Comparison of ENCODE assay signal across 9 mouse cellular contexts in genomic region chr9:102720567-102721167, GRCm38 (mm10). TPM values are rescaled to one million over a fixed set of nuclear protein-coding genes. Genes with fewer than 3 reads are reported as not detected.
DNase-seq lines count a peak whose midpoint lies in the region; ATAC-seq and TF ChIP-seq lines count a peak whose summit lies in the region.
"Had no signal": no experiment of that assay in that cellular context is flagged by ENCODE, and none has a peak within 500 bp of the region (broad histone marks: within the 10 kb centered on the region; RNA-seq: fewer than 3 reads in every experiment).

No protein-coding gene starts in this region.

- peak; percentile 27 for DNase-seq in gastrocnemius, adult 2 months
- no peak for DNase-seq in gastrocnemius, postnatal 36 days
- DNase-seq in right cerebral cortex, postnatal 14 days, result no peak
- DNase-seq in thymus, postnatal 25 days, result no peak
- DNase-seq: right cerebral cortex, adult 18-20 months had no signal

- H3K79me3 ChIP-seq in C2C12 (ENCODE audit: low read depth), result peaks cover 66% of the 10 kb centered on the region

- 34% methylated on average over 18 of the region's 18 CpGs for WGBS in heart, embryonic 15.5 days
- 53% methylated on average over 18 of the region's 18 CpGs for WGBS in liver, embryonic 15.5 days (ENCODE audit: insufficient replicate concordance)

- no peaks in the 10 kb centered on the region for H3K27me3 ChIP-seq in C2C12 (ENCODE audit: control insufficient read depth, insufficient read depth, insufficient read length)
- H3K27me3 ChIP-seq in heart, embryonic 15.5 days, result no peaks in the 10 kb centered on the region
- H3K27me3 ChIP-seq in liver, embryonic 15.5 days, result peaks cover 51% of the 10 kb centered on the region

- TF ChIP-seq CTCF in gastrocnemius, adult 2 months (IDR thresholded peaks at IDR 0.05), result no peak
- no peak for TF ChIP-seq CTCF in C2C12 (IDR thresholded peaks at IDR 0.05; ENCODE audit: control insufficient read depth, insufficient read depth, insufficient read length)

- intact Hi-C loops in gastrocnemius, adult 2 months (cut with DNase I), result no loop called here
- intact Hi-C loops in gastrocnemius, postnatal 36 days (cut with DNase I), result no loop called here

- H3K27ac ChIP-seq in gastrocnemius, adult 2 months, result peak overlapping the region; percentile 99
- peak overlapping the region; percentile 98 for H3K27ac ChIP-seq in heart, embryonic 15.5 days
- no peak overlapping the region for H3K27ac ChIP-seq in liver, embryonic 15.5 days (replicated peaks)

- peaks cover 67% of the 10 kb centered on the region for H3K36me3 ChIP-seq in C2C12 (ENCODE audit: control insufficient read depth, insufficient read depth)
- peaks cover 51% of the 10 kb centered on the region for H3K36me3 ChIP-seq in heart, embryonic 15.5 days
- H3K36me3 ChIP-seq in liver, embryonic 15.5 days (replicated peaks), result peaks cover 25% of the 10 kb centered on the region

- no peak for ATAC-seq in heart, embryonic 15.5 days (replicated peaks; ENCODE audit: insufficient number of reproducible peaks, insufficient read depth, low FRiP score, low read depth)
- ATAC-seq in liver, embryonic 15.5 days (ENCODE audit: insufficient read depth), result no peak
- ATAC-seq in erythroblast, adult 5-6 weeks (replicated peaks; ENCODE audit: low FRiP score, poor library complexity, severe bottlenecking), result no peak

- H3ac ChIP-seq in C2C12 (ENCODE audit: control insufficient read depth, insufficient read length, low read depth), result peak overlapping the region; percentile 79

- peak overlapping the region; percentile 99 for H3K4me3 ChIP-seq in gastrocnemius, adult 2 months
- H3K4me3 ChIP-seq in C2C12 (ENCODE audit: insufficient read depth, poor library complexity, severe bottlenecking), result peak overlapping the region; percentile 89
- peak overlapping the region; percentile 78 for H3K4me3 ChIP-seq in heart, embryonic 15.5 days
- peak overlapping the region; percentile 17 for H3K4me3 ChIP-seq in liver, embryonic 15.5 days (replicated peaks)

- peak overlapping the region; percentile 89 for H3K4me2 ChIP-seq in heart, embryonic 15.5 days
- peak overlapping the region; percentile 69 for H3K4me2 ChIP-seq in liver, embryonic 15.5 days

- H3K9ac ChIP-seq in heart, embryonic 15.5 days, result peak overlapping the region; percentile 90
- no peak overlapping the region for H3K9ac ChIP-seq in liver, embryonic 15.5 days

- peaks cover 81% of the 10 kb centered on the region for H3K79me2 ChIP-seq in C2C12 (ENCODE audit: control insufficient read depth, insufficient read depth)

- no peaks in the 10 kb centered on the region for H3K9me3 ChIP-seq in heart, embryonic 15.5 days (replicated peaks)
- no peaks in the 10 kb centered on the region for H3K9me3 ChIP-seq in liver, embryonic 15.5 days (replicated peaks)

- H3K4me1 ChIP-seq in heart, embryonic 15.5 days (replicated peaks), result peaks cover 75% of the 10 kb centered on the region
- H3K4me1 ChIP-seq in liver, embryonic 15.5 days (replicated peaks), result peaks cover 34% of the 10 kb centered on the region

TF ChIP-seq in C2C12, 6 proteins besides CTCF, POLR2A, EP300 and RAD21:
- TF ChIP-seq MYOG (IDR thresholded peaks at IDR 0.05; ENCODE audit: control insufficient read depth, extremely low read depth, insufficient read length), result no peak
- no peak for TF ChIP-seq MAX (IDR thresholded peaks at IDR 0.05)
- no peak for TF ChIP-seq FOSL1 (IDR thresholded peaks at IDR 0.05; ENCODE audit: insufficient read depth, low read length, poor library complexity, severe bottlenecking)
- no peak for TF ChIP-seq MYOD1 (IDR thresholded peaks at IDR 0.05; ENCODE audit: control insufficient read depth, insufficient read length, low read depth)
- no peak for TF ChIP-seq CEBPB (IDR thresholded peaks at IDR 0.05; ENCODE audit: low read depth)
- no peak for TF ChIP-seq USF1 (IDR thresholded peaks at IDR 0.05; ENCODE audit: low read depth)

RNA-seq across cellular contexts. Expression of gene Amotl2, which starts 4.2 kb away (rescaled TPM):
- 10 to 100 TPM; 13.7 to 28.5 TPM for total RNA-seq in gastrocnemius, adult 2 months (2021)
- total RNA-seq in gastrocnemius, postnatal 36 days (2021), result 10 to 100 TPM; 12.0 to 20.5 TPM
- 61.0 TPM for polyA plus RNA-seq in C2C12 (2012; fragmentation: generic; extraction: Trizol)
- polyA plus RNA-seq in heart, embryonic 15.5 days (2015; fragmentation: Nextera tagmentation; extraction: Ambion mirVana), result 38.9 and 45.6 TPM in 2 replicates
- 5.1 and 5.4 TPM in 2 replicates for polyA plus RNA-seq in liver, embryonic 15.5 days (2015; fragmentation: Nextera tagmentation; extraction: Ambion mirVana)
- 0.19 and 0.63 TPM in 2 replicates for total RNA-seq in erythroblast, adult 5-6 weeks (2015; ENCODE audit: low replicate concordance)
- 2.5 and 3.7 TPM in 2 replicates for total RNA-seq in erythroblast, adult 5-6 weeks (2017; ENCODE audit: low replicate concordance)

Comparison
In these comparisons a context has a peak if more than half of its experiments do, and no peak if none do; other contexts are left out.
1. H3K4me3 ChIP-seq: peak in every context shown above with its lines; median percentile 99 in gastrocnemius, adult 2 months; 89 in C2C12; 78 in heart, embryonic 15.5 days; 17 in liver, embryonic 15.5 days.